Mouse (Mus musculus) cerebellum, postnatal 36 days (tissue): ENCODE results near the gene Elp4.

ENCODE experiments used
- DNase-seq, 2 experiments: peaks; one replicate each; pipeline ENCODE4 v3.0.0; 2021 to 2022; ENCODE audit warnings: mixed read lengths in 2 of 2

Gene Elp4

DNA sequence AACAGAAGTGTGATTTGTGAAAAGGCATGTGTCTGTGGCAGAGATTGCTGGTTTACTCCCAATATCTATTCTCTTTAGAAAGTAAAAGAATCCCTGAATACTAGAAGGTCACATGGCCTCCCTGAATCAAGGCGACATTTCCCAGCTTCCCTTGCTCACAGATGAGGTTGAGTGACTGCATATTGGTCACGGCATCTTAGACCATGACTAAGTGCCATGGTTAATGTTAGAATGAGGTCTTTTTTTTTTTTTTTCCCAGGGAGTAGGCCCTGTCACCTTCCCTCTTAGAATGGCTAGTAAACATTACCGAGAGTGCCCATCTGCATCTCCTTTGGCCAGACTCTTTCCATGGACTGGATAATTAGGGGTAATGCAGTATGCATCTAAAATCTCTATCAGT, 193.9 kb downstream of the Elp4 start:
- no peak for DNase-seq

DNA sequence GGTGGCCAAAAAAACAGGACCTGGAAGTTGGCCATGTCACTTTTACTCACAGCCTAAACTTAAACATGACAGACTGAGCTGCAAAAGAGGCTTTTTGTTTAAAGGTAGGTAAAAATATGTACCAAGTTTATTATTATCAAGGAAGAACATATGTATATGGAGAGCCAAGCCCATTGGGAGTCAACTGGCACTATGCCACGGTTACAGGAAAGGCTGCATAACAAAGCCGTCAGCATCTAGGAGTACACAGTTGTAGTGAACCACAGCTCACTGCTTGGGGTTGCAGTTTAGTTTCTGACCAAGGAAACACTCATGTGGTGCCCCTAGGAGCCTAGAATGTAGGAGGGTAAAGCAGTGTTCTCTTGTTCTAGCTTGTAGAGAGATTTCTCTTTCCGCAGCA, 195.2 kb downstream of the Elp4 start:
- peak in 1 of 2 experiments; percentile 53 for DNase-seq

DNA sequence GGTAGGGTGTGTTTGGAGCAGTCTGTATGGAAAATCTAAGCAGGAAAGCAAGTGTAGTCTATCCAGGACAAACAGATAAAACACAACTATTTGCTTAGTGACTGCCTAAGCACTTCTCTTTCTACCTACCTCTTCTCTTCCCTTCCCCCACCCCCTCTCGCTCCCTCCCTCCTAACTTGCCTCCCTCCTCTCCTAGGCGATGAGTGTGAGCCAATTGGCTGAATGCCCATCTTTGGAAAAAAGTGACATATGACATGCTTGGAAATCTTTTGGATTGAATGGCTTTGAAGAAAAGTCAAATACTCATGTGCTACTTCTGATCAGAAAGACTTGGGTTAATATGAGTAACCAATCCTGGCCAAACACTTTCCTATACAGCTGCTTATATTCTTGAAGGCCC, 199.0 kb downstream of the Elp4 start:
- peak in 1 of 2 experiments; percentile 7 for DNase-seq

DNA sequence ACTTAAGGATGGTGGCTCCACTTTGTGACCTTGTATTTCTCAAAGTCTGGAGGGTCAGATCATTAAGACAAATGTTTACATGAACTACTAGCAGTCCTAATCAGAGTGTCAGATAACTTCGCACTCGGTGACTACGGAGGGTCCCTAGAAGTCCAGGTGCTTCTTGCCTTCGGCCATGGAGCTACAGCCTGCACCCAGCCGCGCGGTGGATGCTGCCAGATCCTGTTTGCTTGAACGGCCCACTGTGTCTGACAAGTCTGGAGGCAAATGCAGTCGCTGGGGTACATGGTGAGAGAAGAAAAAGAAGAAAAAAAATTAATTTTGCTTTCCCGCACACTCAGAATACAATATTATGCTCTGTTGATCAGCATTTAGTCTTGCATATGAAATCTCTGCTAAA, 201.8 kb downstream of the Elp4 start:
- peak in 1 of 2 experiments; percentile 42 for DNase-seq

DNA sequence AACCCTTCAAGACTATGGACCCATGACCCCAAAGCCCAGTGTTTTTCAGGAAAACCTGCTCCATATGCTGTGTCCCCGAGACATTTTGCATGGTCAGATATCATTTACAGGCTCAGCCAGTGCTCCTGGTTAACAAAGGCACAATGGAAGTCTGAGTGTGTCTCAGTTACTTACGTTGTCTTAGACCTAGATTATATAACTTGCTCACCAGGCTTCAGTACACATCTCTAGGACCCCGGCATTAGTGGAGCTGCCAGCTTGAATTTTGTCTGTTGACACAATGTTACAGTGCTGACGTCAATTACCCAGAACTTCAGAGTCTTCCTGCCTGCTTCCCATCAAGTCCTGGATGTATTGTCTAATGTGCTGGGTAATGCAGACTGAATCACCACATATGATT, 202.6 kb downstream of the Elp4 start:
- peak in 1 of 2 experiments; percentile 10 for DNase-seq

DNA sequence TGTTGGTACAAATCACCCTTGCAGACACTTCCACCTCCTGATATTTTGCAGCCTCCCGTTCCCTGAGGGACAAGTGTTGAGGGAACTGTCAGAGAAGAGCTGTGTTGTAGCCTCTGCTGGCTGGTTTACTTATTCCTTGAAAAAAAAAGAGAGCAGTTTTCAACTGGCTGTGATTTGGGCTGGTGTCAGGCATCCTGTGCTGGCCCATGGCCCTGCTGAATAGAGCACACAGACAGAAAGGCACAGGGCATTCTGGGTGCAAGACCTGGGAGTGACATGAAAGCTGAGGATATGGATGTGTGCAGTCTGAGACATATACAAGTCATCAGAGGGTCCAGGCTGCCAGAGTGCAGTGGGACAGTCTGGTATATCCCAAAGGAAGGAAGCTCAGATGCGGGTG, 205.7 kb downstream of the Elp4 start:
- peak in 1 of 2 experiments; percentile 27 for DNase-seq

DNA sequence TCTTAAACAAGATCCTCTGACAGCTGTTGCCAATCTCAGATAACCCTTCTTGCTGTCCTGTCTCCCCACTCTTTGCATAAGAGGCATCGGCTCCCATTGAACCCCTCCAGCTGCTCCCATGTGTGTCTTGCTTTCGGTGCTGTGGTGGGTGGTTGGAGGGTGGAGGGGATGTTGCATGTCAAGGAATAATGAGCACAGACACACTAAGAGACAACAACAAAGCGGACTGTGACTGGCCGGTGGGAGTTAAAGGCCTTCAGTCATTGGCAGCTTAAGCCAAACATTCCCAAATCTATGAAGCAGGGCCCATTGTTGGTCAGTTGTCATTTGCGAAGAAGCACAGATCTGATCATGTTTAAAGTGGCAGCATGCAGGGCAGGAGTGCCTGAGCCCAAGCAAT, 206.6 kb downstream of the Elp4 start:
- peak in 1 of 2 experiments; percentile 12 for DNase-seq

DNA sequence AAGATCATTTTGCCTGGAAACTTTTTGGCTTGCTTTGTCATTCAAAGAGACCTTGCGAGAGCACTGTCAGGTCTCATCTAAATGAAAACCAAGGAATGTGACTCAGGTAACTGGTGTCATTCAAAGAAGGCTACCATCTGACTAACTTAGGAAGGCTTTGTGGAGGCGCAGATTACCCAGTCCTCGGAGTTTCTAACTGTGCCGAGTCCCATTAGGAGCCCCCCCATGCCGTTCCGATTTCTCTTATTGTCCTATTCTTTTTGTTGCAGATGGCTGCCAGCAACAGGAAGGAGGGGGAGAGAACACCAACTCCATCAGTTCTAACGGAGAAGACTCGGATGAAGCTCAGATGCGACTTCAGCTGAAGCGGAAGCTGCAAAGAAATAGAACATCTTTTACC, 213.1 kb downstream of the Elp4 start:
- no peak for DNase-seq

DNA sequence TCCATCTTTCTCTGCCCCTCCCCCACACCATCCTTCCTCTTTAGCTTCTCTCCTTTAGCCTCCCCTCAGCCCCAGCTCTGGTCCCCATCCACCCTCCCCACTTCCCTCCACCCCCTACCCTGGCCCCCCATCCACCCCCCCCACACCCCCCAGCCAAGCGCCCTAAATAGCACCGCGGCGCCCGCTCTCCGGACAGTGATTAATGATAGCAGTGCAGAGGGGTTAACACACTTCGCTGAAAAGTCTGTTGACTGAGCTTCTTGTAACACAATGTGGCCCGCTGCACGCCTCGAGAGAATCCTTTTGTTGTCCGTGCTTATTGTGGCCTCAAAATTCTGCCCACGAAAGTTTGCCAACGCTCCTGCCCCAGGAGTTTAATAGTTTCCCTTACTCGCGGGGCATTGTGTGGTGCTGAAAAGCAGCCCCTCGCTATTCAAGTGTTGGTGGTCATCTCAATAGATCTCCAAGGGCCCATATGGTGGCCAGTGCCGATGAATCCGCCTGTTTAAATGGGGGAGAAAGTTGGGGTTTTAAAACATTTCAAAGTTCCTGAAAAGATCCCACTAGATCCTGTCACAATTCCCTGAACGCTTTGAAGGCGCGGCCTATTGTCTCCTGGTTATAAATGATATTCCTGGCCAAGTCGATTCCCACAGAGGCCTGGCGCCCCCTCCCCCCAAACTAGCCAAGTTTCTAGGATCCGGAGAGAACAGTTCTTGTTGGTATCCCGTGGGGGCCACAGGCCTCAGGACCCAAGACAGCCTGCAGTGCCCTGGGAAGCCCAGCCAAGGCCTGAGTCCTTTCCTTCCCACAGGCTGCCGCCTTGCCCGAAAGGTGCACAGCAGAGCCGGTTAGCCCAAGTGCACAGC, 214.4 kb downstream of the Elp4 start:
- peak; percentile 52 to 67 for DNase-seq

DNA sequence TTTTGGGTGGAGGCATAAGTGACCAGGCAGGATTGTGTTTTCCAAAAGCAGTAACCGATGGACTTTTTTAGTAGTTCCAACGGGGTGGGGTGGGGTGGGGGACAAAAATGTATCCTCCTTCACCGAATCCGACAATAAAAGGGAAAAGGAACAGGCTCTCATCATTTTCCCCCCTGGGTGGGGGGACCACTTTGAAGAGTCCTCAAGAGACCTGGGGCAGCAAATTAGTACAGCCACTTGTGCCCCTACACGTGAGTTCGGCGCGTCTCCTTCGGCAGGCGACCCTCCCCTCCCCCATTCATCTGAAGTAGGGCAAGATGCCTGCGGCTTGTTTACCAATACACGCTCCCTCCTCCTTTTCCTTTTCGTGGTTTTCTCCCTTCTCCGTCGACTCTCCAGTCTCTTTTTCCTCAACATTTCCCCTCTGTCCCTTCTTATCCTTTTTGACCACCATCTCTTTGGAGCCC, 215.0 kb downstream of the Elp4 start:
- DNase-seq: peak; percentile 47 to 57

DNA sequence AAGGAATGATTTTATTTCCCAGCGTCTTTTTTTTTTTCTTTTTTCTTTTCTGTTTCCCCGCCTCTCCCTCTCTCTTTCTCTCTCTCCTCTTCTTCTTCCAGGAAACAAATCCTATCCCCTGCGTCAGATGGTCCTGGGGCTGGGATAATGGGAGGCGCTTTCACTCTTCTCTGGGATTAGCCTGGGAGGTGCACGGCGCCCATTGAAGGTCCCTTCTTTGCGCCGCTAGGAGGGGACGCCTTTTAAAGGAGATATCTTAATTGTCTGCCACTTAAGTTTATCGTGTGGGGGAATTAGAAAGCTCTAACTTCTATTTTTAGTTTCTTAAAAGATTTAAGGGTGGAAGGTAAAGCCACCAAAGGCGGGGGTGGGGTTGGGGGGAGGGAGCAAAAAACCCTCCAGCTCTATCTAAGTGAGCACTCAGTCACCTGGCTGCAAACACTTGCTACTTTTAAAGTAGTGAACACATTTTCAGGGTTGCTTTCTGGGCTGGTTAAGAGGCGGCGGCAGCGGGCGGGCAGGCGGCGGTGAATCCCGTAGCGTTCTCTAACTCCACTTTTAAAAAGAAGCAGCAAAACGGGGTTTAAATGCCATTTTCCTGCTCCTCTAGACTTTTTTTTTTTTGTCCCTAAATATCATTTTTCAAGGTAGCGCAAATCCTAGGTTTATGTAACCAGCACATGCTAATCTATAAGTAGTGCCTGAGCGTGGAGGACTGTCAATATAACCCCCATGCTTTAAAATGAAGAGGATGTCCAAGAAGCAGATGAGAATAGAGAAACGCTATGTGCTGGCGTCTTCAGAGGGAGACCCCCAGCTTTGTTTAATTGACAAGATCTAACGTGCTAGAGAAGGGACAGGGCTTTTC, 215.7 kb downstream of the Elp4 start:
- DNase-seq: peak; percentile 67 to 68

DNA sequence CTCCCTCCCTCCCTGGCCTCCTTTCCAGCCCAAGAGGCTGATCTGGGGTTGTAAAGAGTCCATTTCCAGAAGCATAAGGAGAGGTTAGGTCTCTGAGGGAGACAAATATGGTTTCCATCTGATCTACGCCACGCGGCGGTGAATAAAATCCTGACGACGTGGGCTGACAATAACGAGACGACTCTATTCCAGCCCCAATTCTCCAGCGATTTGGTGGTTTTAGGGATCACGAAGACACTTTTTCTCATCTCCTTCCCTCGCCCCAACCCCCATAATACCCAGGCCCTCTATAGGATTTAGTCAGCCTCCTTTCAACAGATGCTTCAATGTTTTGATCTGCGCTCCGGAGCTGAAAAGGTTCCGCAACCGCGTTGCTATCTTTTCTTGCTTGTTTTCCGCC, 216.4 kb downstream of the Elp4 start:
- peak; percentile 43 to 68 for DNase-seq

DNA sequence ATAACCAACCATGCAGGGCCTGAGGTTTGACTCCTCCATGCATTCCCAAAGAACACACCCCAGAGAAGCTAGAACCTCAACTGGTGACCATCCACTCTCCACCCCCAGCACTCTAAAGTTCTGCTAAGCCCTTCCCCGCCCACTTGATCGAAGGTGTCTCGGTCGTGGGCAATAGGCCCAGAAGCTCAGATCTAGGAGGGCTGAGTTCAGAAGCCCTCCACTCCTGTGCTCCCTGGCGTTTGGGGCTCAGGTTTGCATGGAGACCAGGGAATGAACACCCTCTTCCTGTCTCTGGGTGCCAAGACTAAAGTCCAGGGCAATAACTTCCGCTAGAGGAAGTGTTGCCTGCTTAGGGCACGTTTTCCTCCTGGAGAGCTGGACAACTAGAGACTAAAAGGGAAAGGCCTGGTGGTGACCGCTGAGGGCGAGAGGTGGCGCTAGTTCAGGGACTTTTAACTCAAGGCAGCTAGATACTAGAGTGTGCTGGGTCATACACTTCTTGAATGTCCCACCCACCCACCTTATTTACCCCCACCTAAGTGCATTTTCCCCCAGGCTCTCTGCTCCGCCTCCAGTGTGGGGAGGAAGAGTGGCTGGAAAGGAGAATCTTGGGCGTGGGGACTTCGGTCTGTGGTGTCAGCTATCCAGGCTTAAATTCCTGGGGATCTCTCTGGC, 216.9 kb downstream of the Elp4 start:
- DNase-seq: peak; percentile 83 to 87

DNA sequence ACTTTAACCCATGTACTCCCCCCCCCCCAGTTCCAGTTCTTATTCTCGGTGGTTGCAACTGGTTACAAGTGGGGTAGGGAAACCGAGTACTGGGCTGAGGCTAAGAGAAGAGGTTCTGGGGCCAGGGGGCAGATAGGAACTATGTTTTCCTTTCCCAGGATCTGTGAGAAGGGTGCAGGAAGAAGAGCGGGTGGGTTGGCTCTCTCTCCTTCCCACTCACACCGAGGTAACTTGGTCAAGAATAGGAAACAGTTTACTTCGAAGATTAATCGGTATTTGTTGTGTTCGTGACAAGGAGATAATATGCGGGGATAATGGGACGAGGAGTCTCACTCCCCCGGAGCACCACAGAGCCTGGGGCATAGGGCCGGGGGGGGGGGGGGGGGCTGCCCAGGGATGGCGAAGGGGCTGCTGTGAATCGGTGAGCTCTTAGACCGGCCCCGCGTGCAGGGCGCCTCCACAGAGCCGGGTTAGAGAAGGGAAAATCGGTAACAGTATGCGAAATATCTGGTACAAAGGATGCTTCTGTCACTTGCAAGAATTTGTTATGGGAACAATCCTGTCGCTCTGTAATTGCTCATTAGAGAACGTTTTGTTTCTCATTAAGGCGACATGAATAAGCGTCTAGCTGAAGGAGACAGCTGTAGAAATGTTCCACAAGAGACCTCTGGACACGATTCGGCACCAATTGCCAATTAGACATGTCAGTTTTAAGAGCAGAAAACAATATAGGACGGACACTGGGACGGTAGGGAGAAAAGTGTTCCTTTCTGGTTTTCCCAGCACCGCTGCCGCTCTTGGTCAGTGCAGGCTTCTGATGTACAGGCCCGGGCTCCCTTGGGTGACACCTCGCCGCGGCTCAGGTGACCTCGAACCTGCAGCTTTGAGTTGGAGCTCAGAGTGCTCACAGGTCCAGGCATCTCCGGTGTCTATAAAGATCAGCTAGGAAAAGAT, 217.7 kb downstream of the Elp4 start:
- DNase-seq: peak in 1 of 2 experiments; percentile 65

DNA sequence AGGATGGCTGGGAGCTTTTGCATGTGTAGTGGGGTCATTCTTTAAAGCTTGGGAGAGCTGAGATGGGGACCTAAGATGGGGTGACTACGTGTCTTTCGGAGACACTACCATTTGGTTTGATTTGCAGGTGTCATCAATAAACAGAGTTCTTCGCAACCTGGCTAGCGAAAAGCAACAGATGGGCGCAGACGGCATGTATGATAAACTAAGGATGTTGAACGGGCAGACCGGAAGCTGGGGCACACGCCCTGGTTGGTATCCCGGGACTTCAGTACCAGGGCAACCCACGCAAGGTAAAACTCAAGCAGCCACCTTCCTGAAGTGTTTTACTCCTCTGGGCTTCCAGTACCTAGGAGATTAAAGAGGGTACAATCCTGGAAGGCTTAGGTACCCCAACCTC, 218.7 kb downstream of the Elp4 start:
- DNase-seq: peak; percentile 52 to 67

DNA sequence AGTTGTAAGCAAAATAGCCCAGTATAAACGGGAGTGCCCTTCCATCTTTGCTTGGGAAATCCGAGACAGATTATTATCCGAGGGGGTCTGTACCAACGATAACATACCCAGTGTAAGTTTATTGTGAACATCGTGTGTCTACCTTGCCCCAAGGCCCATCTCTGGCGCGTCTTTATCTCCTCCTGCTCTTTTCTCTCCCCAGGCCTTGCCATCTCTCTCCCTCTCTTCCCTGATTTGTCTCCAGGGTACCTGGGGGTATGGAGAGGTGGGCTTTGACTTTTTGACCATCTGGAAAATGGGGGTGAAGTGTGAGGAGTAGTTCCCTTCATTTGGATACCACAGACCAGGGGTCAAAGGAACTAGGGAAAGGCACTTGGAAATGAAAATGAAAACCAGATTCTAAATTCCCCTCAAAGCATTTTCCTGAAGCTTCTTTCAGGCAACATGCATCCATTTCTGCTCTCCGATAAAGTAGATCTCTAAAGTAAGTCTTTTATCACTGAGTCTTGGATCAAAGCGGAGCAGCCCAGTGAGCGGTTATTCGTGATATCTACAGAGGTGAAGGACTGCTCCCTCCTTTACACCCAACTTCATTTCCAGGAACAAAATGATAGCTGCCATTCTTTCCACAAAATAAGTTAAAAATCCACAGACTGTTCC, 219.2 kb downstream of the Elp4 start:
- peak in 1 of 2 experiments; percentile 63 for DNase-seq

DNA sequence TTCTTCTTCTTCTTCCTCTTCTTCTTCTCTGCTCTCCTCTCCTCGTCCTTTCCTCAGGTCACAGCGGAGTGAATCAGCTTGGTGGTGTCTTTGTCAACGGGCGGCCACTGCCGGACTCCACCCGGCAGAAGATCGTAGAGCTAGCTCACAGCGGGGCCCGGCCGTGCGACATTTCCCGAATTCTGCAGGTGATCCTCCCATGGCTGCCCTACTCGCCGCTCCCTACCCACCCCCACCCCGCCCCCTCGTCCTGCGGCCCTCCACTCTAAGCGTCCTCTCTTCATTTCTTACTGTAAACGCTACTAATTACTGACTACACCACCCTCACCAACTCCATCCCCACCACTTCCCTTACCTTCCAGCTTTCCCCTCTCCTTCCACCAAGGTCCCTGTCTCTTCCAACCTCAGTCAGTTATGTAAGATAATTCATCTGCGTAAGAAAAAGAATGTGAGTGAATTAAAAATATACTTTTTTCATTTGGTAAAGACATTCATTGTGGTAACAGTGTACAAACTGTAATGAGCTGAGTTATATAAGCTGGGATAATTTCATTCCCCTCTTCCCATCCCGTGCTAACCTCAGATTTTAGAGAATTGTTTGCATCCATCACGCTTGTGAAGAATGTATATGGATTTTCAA, 220.5 kb downstream of the Elp4 start:
- DNase-seq: peak; percentile 64 to 70

DNA sequence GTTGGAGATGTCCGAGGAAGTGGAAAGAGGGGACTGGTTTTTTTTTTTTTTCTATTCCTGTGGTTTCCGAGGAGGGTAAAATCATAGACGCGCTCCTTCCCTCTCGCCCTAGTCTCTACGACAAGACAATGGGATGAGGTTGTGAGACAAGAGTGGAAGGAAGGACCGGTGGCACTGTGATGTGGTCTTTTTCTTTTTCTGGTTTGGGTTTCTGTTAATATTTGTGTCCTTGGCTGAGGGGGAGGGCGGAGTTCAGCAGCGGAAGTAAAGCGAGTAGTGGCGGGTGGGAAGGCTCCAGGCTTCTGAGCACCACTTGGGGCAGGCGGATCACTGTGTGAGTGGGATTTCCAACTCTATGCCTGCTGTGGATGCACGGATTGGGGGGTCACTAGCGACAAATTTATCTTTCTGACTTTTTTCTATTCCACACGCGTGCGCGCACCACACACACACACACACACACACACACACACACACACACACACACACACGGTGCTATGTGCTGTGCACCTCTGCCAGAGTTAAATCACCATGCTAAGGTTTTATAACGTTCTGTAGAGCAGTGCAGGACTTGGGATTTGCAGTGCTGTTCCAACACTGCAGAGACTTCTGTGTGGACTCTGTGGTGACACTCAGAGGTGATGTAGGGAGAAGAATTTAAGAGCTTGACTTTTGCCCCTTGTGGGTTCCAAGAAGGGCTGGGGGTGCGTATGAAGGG, 221.6 kb downstream of the Elp4 start:
- DNase-seq: peak; percentile 58 to 73

DNA sequence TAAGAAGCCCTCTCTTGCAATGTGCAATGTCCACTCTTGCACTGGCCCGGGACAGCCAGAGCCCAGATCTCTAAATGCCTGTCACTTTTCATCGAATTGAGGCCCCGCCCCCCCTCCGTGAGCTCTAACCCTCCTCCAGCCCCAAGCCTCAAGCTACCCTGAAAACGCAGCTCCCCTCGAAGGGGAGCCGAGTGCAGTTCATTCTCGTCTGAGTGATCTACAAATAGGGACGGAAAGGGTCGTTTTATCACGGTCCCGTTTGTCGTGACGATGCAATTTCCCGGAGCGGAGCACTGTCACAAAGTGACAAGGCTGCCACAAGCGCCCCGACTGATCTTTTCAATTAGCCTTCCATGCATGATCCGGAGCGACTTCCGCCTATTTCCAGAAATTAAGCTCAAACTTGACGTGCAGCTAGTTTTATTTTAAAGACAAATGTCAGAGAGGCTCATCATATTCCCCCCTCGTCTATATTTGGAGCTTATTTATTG, 222.3 kb downstream of the Elp4 start:
- DNase-seq: peak; percentile 77
